Mouse (Mus musculus): ENCODE measurements around the gene Mbd4.
"Not testable (repeated sequence)": the region's sequence is repeated elsewhere in the genome, so short reads cannot be mapped to it uniquely, and the experiment has no call there.

Gene Mbd4

DNA sequence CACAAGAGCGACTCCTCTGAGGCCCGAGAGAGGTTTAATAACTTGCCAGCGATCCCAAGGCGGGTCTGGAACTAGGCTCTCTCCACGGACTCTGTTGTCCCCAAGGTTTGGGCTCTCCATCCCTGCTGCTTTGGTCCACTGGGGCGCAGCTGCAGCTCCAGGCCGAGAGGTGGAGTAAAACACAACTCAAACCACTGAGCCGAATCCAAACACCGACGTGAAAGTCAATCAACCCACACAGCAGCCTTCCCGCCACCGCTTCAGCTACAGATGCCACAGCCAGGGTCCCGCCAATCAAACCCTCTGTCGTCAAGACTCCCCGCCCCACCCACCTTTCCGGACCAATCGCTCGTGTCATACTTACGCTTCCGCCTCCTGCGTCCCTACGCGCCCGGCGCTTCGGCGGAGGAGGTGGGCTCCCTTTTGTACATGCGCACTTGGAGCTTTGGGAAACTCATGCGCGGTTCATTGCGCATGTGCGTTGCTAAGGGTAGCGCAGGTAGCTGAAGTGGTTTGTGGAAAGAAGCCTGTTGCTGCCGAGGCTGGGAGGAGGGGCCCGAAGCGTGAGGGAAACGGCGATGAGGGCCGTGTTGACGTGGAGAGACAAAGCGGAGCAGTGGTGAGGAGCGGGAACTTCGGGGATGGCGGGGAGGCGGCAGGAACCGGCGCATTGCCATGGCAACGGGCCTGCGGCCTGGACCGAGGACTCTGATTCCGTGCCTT lies at the start of gene Mbd4, which contains the start of gene Ift122:
Mbd4 (minus strand) TSS at position 281 of the 723 bp plus-strand sequence.
Ift122 (plus strand) TSS at position 380 of the 723 bp plus-strand sequence.
- in situ Hi-C loops (cut with MboI, MseI) = no loop called here

DNA sequence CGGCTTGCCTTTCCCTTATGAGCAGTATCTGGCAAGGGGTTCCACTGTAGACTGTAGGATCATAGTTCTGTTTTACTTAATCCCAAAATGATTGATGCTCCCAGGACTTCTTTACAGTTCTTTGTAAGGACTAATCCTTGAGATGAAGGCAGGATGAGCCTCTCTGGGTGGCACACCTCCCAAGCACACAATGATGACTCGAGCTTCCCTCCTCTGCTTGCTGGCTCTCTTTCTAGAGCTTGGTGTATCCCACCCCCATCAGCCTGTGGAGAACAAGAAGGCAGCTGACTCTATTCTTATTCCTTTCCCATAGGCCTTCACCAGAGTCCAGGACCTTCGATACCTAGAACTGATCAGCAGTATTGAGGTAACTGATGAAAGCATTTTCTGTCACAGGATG lies 49.4 kb upstream of the Mbd4 start:
- in situ Hi-C loops (cut with MboI, MseI) = no loop called here

DNA sequence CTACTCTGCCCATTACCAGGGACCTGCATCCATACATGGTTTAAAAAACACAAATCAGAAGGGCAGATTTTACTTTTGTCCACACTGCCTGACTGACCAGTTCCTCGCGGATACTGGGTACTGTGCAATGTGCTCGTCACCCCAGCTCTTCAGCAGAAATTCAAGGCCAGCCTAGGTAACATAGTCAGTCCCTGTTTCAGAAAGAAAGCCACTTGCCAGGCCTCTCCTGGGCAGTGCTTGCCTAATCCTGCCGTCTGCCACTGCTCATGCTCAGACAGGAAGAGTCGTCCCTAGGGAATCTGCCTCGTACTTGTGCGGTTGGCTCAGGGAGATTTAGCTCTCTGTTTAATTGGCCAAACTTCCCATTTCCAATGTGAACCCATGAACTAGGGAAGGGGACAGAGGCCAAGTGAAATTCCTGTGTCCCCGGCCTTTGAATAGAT lies 48.3 kb upstream of the Mbd4 start:
- in situ Hi-C loops (cut with MboI, MseI) = no loop called here

DNA sequence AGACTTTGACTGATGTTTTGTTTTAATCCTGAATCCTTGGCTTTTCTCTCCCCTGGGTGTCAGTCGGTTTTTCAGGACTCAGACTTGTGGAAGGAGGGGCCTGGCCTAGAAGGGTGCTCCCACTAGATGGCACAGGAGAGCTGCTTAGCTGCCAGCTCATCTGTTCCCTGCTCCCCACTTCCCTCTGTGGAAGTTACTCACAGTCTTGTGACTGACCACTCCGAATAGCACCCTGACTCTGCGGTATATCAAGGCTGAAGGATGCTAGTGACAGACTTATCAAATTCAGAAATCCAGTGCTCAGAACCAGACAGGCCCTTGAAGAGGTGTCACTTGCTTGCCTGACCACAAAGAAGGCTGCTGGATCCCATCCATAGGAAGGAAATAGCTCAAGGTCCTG lies 47.9 kb upstream of the Mbd4 start:
- in situ Hi-C loops (cut with MboI, MseI) = no loop called here

DNA sequence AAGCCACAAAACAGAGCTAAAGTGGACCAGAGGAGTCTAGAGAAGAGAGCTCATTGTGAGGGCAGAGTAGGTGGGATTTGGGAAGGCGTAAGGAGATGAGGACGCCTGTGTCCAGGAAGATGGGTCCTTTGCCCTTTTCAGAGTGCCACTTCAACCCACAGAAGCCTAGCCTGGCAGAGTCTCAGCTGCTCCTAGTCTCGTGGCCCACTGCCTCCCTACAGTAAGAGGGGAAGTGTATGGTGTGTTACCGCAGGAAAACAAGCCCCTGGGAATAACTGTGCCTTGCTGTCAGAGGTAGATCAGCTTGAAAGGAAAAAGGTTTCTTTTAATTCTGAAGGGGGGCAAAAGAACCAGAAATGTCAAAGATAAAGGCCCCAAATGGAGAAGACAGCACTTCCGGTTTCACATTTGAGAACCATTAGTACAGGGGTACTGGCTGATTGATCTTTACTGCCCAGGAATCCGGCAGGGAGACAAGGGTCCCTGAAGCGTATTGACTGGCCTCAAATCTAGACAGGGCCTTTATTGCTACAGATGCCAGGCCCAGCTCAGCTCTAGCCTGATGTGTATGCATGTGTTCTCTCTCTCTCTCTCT lies 44.9 kb upstream of the Mbd4 start:
- in situ Hi-C loops (cut with MboI, MseI) = no loop called here

DNA sequence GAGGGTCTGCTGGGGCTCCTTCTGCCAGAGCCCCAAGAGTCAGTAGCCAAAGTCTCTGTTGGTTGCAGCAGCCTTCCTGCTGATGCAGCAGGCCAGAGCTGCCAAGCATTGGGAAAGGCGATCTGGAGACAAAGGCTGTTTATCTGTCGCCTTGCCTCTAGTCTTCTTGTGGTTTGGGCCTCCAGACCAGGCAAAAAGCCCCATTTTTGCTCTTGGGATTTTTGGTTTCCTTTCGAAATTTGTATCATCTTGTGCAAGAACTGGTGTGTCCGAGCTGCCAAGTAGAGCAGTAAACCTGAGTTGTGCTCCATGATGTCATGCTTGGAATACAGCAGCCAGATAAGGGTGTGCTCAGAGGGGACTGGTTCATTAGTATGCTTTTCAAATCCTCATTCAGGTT lies 43.9 kb upstream of the Mbd4 start:
- in situ Hi-C loops (cut with MboI, MseI) = no loop called here

DNA sequence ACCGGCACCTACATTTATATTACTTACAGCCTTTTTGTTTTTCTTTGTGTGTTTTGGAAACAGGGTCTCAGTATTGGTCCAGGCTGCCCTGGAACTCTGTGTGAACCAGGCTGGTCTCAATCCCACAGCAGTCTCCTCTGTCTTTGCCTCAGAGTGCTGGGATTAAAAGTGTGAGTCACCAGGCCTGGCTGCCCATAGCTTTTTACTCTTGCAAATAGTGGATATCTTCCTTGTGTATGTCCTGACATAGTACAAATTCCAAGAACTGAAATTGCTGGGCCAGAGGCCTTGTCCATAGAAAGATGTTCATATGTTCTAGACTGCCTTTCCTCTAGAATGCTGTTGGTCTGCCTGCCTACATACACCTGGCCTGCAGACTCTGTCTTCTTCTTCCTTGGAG lies 43.2 kb upstream of the Mbd4 start:
- in situ Hi-C loops (cut with MboI, MseI) = no loop called here

DNA sequence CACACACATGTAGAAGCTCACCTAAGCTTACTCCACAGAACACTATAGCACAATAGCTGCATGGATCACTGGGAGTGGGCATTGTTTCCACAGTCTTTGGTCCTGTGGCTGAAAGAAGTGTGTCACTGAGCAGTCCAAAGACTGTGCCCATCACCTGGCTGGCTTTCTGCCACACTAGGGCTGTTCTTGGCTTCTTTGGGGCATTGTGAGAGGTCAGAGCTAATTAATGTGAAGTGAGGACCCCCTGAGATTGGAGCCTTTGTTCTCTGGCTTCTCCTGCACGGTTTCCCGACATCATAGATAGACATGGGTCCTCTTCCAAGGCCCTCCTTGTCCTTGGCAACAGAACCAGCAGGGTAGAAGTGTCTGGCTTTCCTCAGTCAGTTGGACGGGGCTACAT lies 39.2 kb upstream of the Mbd4 start:
- in situ Hi-C loops (cut with MboI, MseI) = loop anchor here (5.0 kb wide), 2 partner anchors 115 to 240 kb away; no protein-coding TSS in a partner anchor

DNA sequence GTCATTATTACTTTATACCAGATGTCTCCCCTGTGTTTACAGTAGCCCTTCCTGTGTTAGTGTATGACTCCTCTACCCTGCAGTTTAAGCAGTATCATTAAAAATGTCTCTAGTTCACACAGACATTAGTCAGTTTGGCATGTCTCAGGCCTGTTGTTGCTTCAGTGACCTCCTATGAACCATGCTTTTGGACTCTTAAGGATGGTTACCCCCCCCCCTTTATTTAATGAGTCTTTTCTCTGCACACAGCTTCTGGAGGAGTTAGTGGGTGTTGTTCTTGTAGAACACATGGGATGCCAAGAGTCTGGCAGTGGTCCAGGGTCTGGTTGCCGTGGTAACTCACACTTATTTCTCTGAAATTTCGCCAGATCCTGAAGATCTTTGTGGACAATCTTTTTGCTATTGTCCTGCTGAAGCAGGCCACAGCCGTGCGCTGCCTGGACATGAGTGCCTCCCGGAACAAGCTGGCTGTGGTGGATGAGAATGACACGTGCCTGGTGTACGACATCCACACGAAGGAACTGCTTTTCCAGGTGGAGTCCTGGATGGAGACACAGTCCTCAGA lies 38.4 kb upstream of the Mbd4 start:
- in situ Hi-C loops (cut with MboI, MseI) = loop anchor here (5.0 kb wide), 2 partner anchors 116 to 241 kb away; no protein-coding TSS in a partner anchor

DNA sequence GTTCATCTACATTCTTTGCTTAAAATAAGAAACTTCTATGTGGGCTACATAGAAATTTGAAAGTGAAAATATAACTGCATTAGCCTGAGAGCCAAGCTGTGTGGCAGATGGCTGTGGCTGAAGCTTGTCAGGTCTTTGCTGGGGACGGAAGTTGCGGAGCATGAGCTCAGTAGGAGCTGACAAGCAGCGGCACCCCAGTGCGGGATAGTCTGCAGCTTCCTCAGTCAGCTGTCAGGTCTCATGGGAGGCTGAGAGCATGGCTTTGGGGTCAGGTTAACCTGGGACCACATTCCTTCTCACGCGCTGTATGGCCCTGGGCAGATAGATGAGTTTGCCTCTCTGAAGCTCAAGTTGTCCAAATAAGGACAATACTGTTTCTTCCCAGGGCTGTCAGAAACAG lies 37.9 kb upstream of the Mbd4 start:
- in situ Hi-C loops (cut with MboI, MseI) = loop anchor here (5.0 kb wide), 2 partner anchors 116 to 241 kb away; no protein-coding TSS in a partner anchor

DNA sequence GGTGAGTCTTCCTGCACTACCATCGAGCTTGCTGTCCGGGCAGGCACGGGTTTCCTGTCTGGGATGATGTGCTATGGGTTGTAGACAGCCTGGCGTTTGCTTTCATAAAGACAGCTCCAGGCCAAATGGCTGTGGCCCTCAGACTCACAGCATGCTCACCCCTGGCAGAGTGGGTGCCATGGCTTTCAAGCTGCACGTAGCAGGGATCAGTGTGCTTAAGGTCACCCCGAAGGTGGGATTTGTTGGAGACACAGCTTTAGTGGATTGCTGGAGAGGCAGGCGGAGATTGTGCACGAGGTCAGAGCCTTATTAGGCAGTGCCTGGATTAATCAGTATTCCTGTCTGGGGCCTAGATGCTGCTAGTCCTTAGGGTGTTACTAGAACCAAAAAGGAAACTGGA lies 37.4 kb upstream of the Mbd4 start:
- in situ Hi-C loops (cut with MboI, MseI) = loop anchor here (5.0 kb wide), 2 partner anchors 117 to 242 kb away; no protein-coding TSS in a partner anchor

DNA sequence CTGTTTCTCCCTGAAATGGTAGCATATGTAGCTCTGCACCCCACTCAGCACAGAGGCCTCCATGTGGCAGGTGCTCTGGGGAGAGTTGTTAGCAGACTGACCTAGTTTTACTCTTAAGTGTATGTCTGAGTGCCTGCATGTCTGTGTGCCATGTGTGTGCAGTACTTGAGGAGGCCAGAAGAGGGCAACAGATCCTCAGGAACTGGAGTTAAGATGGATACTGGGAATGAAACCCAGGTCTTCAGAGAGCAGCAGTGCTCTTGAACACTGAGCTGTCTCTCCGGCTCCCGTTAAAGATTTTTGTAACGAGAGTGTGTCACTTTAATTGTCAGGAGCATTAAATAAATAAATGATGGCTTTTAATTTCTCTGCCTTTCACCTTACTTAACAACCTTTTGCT lies 35.1 kb upstream of the Mbd4 start:
- in situ Hi-C loops (cut with MboI, MseI) = no loop called here

DNA sequence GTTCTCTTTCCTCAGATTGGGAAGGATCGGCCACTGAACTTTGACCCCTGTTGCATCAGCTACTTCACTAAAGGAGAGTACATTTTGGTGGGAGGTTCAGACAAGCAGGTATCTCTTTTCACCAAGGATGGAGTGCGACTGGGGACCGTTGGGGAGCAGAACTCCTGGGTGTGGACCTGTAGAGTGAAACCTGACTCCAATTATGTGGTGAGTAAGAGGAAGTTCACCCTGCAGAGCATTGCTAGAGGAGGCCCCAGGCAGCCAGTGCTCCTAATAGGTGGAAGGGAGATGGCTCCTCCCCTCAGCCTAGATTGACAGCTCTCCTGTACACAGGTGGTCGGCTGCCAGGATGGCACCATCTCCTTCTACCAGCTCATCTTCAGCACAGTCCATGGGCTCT lies 33.7 kb upstream of the Mbd4 start:
- in situ Hi-C loops (cut with MboI, MseI) = no loop called here

DNA sequence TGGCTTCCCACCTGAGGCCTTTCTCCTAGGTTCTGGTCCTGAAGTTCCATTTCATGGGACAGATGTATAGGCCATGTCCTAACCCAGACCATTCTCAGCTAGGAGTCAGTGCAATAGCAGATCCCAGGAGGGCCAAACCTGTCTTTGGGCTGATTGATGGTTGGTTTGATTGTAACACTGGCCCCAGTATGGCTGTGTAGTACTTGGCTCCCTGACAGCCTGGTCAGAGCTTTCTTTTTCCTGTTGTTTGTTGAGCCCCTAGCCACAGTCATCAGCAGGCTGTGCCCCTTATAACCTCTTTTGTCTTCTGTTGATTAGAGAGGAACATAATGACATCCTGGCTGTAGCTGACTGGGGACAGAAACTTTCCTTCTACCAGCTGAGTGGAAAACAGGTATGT lies 30.8 kb upstream of the Mbd4 start:
- in situ Hi-C loops (cut with MboI, MseI) = no loop called here

DNA sequence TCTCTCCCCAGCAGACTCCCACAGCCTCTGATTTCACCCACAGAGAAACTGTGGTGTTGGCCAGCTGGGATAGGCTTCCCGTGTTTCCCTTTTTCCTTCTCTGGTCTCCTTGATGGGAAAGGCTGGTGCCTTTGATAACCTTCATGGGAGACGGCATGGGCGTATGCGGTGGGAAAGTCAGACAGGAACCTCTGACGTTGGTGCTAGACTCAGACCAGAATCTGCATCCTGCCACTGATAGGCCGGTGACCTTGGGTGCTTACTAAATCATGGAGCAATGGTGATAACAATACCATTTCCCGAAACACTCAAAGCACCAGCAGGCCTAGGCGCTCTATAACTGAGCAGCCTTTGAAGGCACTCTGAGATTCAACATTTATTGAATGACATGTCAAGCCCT lies 27.6 kb upstream of the Mbd4 start:
- in situ Hi-C loops (cut with MboI, MseI) = no loop called here

DNA sequence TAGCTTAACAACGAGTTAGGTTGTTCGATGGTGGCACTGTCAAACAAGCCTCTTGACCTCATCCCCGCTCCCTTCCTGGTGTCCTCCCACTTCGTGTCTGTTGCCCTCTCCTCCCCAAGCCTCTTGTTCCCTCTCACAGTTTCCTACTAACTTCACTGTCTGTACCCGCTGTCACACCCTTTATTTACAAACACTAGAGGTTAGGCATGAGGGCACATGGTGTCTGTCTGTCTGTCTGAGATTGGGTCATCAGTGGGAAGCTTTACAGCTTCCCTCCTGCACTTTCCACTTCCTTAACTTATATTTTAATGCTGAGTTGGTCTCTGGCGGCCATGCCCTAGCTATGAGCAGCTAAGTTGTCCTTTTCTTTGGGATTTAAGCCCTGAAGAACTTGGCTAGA lies 26.6 kb upstream of the Mbd4 start:
- in situ Hi-C loops (cut with MboI, MseI) = no loop called here

DNA sequence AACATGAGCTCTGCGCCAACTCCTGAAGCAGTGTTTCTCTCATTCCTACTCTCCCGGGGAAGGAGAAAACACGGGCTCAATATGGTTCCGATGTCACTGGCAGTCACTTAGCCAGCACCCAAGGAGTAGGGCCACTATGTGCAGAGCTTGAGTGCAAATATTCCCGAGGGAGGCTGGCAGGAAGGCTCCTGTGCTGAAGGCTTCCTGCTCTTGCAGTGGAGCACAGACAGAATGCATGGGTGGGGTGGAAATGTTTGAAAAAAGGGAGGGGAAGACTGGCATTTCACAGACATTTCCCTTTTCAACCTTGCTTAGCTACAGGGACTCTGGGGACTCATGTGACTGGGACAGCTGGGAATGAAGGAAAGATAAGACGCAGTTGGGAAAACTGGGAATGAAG lies 25.5 kb upstream of the Mbd4 start:
- in situ Hi-C loops (cut with MboI, MseI) = no loop called here

DNA sequence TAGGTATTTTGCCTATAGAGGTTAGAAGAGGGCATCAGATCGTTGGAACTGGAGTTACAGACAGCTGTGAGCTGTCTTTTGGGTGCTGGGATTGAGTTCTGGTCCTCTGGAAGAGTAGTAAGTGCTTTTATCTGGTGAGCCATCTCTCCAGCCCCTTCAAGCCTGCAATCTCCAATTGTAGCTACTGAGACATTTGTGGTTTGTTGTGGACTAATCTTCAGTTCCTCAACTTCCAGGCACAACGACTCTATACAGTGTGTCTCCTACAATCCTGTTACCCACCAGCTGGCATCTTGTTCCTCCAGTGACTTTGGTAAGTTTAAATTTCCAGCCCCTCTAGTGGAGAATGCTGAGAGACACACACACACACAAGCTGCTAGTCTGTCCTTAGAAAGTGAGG lies 24.1 kb upstream of the Mbd4 start:
- in situ Hi-C loops (cut with MboI, MseI) = no loop called here

DNA sequence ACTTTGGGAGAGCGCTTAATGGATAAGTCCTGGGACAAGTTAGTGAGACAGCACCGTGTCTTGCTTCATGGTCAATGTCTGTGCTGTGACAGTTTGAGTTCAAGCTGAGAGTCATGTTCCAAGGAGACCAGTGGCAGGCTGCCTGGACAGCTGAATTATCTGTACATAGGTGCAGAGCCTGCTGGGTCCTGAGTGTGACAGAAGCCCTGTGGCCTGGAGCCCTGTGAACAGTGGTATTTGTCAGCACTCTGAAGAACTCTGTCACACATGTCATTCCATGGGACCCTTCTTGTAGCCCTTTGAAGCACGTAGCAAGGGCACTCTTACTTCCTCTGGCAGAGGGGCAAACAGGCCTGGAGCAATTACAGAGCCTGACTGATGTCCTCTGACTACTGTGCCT lies 18.1 kb upstream of the Mbd4 start:
- in situ Hi-C loops (cut with MboI, MseI) = not testable (repeated sequence)

DNA sequence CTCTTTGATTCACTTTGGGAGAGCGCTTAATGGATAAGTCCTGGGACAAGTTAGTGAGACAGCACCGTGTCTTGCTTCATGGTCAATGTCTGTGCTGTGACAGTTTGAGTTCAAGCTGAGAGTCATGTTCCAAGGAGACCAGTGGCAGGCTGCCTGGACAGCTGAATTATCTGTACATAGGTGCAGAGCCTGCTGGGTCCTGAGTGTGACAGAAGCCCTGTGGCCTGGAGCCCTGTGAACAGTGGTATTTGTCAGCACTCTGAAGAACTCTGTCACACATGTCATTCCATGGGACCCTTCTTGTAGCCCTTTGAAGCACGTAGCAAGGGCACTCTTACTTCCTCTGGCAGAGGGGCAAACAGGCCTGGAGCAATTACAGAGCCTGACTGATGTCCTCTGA lies 14.0 kb upstream of the Mbd4 start:
- in situ Hi-C loops (cut with MboI, MseI) = not testable (repeated sequence)

DNA sequence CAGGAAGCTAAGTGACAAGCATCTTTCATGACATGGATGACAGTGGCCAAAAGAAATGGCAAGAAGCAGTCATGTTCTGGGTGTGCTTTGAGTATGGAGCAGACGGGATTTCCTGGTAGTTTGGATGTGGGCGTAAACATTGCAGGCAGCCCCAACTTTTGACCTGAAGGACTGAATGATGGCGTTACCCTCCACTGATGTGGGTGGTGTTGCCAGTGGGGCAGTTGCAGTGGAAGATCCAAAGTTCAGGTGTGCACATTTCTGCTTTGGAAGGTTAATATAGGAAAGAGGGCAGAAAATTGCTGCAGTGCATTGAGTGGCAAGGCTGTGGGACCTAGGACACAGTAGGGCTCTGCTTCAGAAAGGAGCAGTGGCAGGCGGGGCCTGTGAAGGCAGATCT lies 12.1 kb upstream of the Mbd4 start:
- in situ Hi-C loops (cut with MboI, MseI) = no loop called here

DNA sequence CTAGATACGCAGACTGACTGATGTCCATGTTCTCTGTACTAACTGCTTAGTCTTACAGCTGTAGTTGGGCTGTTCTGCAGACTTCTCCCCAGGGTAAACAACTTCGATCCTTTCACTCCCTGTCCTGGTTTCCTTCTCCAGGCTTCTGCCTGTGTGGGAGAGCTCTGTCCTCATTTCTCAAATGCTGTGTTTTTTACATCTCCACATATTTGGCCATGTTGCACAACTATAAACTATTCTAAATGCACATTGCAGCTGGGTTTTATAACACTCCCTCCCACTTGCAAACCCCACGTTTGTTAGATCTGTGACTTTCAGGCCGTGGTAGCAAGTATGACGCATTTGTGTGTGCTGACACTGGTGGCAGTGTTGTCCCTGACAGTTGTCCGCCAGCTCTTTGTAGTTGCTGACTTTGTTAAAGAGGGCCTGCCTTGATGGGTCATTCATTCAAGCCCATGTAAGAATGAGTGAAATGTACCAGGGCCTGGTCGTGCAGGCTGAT lies 10.2 kb upstream of the Mbd4 start:
- in situ Hi-C loops (cut with MboI, MseI) = no loop called here
